Mouse (Mus musculus) limb, embryonic 11.5 days (tissue): ENCODE data around the gene Gad2. TPM values are rescaled to one million over a fixed set of nuclear protein-coding genes. Genes with fewer than 3 reads are reported as not detected.

Experiments used
- ATAC-seq: fragments of 200-750 bp; cut with Nextera tagmentation; 2 replicates; pipeline ENCODE4 v1.8.0; 2017; ENCODE audit warnings: low read depth; ENCODE audit not compliant: insufficient number of reproducible peaks, low FRiP score, low TSS enrichment
- DNase-seq: peaks from one replicate; pipeline ENCODE4 v3.0.0-alpha.2; 2015; ENCODE audit warnings: low spot score
- H3K27ac ChIP-seq: fragments of 300-500 bp; sonication (generic); replicated peaks from 2 replicates; pipeline ENCODE4 v1.5.1; 2014; ENCODE audit warnings: low read depth, mild to moderate bottlenecking, low read length
- H3K27me3 ChIP-seq: fragments of 300-500 bp; sonication (generic); 2 replicates; pipeline ENCODE4 v1.6.1; 2014; ENCODE audit warnings: mild to moderate bottlenecking, low read length, mixed read lengths; ENCODE audit not compliant: control insufficient read depth, insufficient read depth
- H3K36me3 ChIP-seq: fragments of 300-500 bp; sonication (generic); 2 replicates; pipeline ENCODE4 v1.6.1; 2014; ENCODE audit warnings: mild to moderate bottlenecking, low read length, moderate library complexity, mixed read lengths; ENCODE audit not compliant: control insufficient read depth, insufficient read depth
- H3K4me1 ChIP-seq: fragments of 300-500 bp; sonication (generic); 2 replicates; pipeline ENCODE4 v1.6.1; 2014; ENCODE audit warnings: low read length, mixed read lengths; ENCODE audit not compliant: control insufficient read depth, insufficient read depth
- H3K4me2 ChIP-seq: fragments of 300-500 bp; sonication (generic); 2 replicates; pipeline ENCODE4 v1.6.1; 2014; ENCODE audit warnings: low read depth, mild to moderate bottlenecking, moderate library complexity; ENCODE audit not compliant: severe bottlenecking
- H3K4me3 ChIP-seq: fragments of 300-500 bp; sonication (generic); 2 replicates; pipeline ENCODE4 v1.5.1; 2014; ENCODE audit warnings: low read depth, low read length
- H3K9ac ChIP-seq: fragments of 300-500 bp; sonication (generic); 2 replicates; pipeline ENCODE4 v1.6.1; 2014; ENCODE audit warnings: mild to moderate bottlenecking, low read length
- H3K9me3 ChIP-seq: fragments of 300-500 bp; sonication (generic); 2 replicates; pipeline ENCODE4 v1.6.1; 2016; ENCODE audit warnings: low read length; ENCODE audit not compliant: control insufficient read depth
- WGBS: fragments of 180-500 bp; shearing (Covaris S2); extraction: QIAGEN DNeasy Blood & Tissue Kit; methylation state at CpG from one replicate; pipeline ENCODE4 v1.1.7; 2014; 5-methylcytosine and 5-hydroxymethylcytosine counted together
- microRNA-seq: library from miRNA; unstranded; fragments of <30 nt; microRNA quantifications from one replicate; pipeline ENCODE4, GENCODE M21; 2016
- polyA plus RNA-seq: library from polyadenylated mRNA; unstranded; fragments of >200 nt; fragmentation: Nextera tagmentation; extraction: Ambion mirVana; gene quantifications from 2 replicates; pipeline ENCODE4 v1.2.1, GENCODE M21; 2014

Gene Gad2
- polyA plus RNA-seq, 1 experiment from 2014 or later, result 0.07 TPM

DNA sequence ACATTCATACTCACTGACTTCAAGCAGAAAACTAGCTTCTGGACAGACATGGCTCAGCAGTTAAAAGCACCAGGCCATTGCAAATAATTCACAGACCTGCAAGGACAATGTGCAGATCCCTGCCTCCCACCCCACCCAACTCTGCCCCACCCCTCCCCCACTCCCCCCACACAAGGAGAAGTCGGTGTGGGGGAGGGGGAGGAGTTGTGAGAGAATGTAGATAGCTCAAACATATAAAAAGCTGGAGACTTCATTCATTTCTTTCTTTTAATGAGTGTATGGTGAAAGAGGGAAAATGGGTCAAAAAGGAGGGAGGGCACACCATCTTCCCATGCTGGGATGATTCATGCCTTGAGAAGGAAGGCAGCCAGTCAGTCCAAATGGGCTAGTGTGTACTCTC, 117.4 kb downstream of the Gad2 start:
- H3K4me3 ChIP-seq, result no peak overlapping the region
- no peak for DNase-seq
- no peaks in the 10 kb centered on the region for H3K9me3 ChIP-seq
- no peaks in the 10 kb centered on the region for H3K27me3 ChIP-seq
- WGBS, result 92% methylated on average over 1 of the region's 1 CpGs
- no peak overlapping the region for H3K4me2 ChIP-seq
- ATAC-seq, result no peak
- H3K27ac ChIP-seq, result no peak overlapping the region
- H3K4me1 ChIP-seq, result no peaks in the 10 kb centered on the region
- no peaks in the 10 kb centered on the region for H3K36me3 ChIP-seq
- H3K9ac ChIP-seq, result no peak overlapping the region

DNA sequence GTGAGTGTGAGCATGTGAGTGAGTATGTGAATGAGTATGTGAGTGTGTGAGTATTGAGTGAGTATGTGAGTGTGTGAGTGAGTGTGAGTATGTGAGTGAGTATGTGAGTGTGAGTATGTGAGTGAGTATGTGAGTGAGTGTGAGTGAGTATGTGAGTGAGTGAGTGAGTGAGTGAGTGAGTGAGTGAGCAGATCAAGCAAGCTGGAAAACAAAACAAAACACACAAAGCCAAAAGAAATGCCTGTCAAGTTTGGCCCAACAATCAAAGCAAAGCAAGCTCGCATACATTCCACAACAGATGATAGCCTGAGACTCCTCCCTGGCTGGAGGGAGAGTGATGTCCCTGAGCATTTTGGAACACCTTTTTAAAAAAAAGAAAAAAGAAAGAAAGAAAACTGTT, 118.4 kb downstream of the Gad2 start:
- Histone ChIP-seq H3K9ac (no peak overlapping the region), H3K4me3 (no peak overlapping the region), H3K4me2 (no peak overlapping the region), H3K27ac (no peak overlapping the region), H3K9me3 (no peaks in the 10 kb centered on the region), H3K4me1 (no peaks in the 10 kb centered on the region), H3K36me3 (no peaks in the 10 kb centered on the region), H3K27me3 (no peaks in the 10 kb centered on the region)
- DNase-seq (no peak), ATAC-seq (no peak)
- WGBS, result 84% methylated on average over 1 of the region's 1 CpGs

DNA sequence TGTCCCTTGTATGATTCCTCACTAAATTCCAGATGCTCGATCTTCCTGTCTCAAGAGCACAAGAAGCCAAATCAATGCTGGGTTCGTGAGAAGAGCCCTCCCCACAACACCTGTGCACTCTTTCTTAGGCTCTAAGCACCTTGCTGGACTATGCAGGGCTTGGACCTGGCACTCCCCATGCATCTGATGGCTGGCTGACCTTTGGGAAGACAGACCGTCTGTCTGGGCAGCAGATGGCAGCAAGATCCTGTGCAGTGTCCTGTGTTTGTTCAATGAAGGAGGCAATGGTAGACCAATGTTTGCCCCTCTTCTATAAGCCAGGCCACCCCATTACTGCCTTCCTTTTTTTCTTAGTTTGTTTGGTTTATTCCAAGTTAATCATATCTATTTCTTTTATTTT, 119.2 kb downstream of the Gad2 start:
- Histone ChIP-seq H3K36me3 (no peaks in the 10 kb centered on the region), H3K27me3 (no peaks in the 10 kb centered on the region), H3K27ac (no peak overlapping the region), H3K4me3 (no peak overlapping the region), H3K4me2 (no peak overlapping the region), H3K4me1 (no peaks in the 10 kb centered on the region), H3K9me3 (no peaks in the 10 kb centered on the region), H3K9ac (no peak overlapping the region)
- ATAC-seq (no peak), DNase-seq (no peak)
- WGBS, result 65% methylated on average over 3 of the region's 3 CpGs

Small RNAs within 50 kb of the gene (microRNA-seq; reads per million reads assigned to microRNA genes)
- gene Gm23636 (not detected), gene Mir3967 (not detected)

Other genes with a start within 250 kb of the Gad2 start
- gene Apbb1ip, start 151.9 kb downstream of the Gad2 start, polyA plus RNA-seq, result 0.35 and 0.77 TPM in 2 replicates